12 mouse cellular contexts compared by ENCODE assay signal in the genomic region with DNA sequence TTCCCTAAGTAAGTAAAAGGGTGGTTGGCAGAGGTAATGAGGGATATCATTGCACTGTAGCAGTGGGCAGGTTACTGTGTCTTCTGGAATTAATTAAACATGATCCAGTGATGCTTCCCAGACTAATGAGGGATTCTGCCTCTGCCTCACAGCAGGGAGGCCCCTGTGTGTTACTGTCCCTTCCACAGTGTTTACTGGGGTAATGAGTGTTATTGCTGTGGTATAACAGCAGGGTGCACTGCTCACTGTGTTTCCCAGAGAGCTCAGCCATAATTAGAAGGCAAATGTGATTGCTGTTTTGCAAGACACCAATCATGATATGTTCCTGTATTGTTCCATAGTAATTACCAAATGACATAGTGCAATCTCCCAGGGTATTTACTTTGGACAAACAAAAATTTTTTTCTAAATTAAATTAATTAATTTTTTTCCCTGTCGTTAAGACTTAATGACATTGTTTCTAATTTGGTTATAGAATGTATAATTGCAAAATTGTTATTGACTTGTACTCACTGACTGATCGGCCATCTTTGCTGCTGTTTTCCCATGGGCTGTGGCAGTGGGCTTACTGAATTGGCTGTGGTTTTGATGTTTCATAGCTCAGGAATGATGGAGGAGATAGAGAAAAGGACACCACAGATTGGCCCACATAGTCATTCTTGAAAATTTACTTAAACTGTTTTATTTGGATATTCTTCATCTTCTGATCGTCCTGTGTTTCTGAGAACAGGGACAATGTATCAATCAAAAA.
DNase-seq lines count a peak whose midpoint lies in the region; ATAC-seq lines count a peak whose summit lies in the region.
"Had no signal": no experiment of that assay in that cellular context is flagged by ENCODE, and none has a peak within 500 bp of the region (broad histone marks: within the 10 kb centered on the region; RNA-seq: fewer than 3 reads in every experiment).

No protein-coding gene starts in this region.

- no peaks in the 10 kb centered on the region for H3K36me3 ChIP-seq in forebrain, embryonic 14.5 days (ENCODE audit: control insufficient read depth, insufficient read depth, low read length)
- no peaks in the 10 kb centered on the region for H3K36me3 ChIP-seq in midbrain, embryonic 12.5 days

- H3K4me3 ChIP-seq in forebrain, embryonic 14.5 days (ENCODE audit: low read depth, low read length) = no peak overlapping the region
- H3K4me3 ChIP-seq in midbrain, embryonic 12.5 days = no peak overlapping the region

- no peaks in the 10 kb centered on the region for H3K4me1 ChIP-seq in forebrain, embryonic 14.5 days (ENCODE audit: control insufficient read depth, insufficient read depth, low read length)
- no peaks in the 10 kb centered on the region for H3K4me1 ChIP-seq in midbrain, embryonic 12.5 days

- no peak overlapping the region for H3K9ac ChIP-seq in forebrain, embryonic 14.5 days (ENCODE audit: low read length)
- no peak overlapping the region for H3K9ac ChIP-seq in midbrain, embryonic 12.5 days (replicated peaks)

- H3K4me2 ChIP-seq in forebrain, embryonic 14.5 days (ENCODE audit: low read length) = no peak overlapping the region
- H3K4me2 ChIP-seq in midbrain, embryonic 12.5 days (replicated peaks) = no peak overlapping the region

- DNase-seq in frontal cortex, postnatal 14 days (ENCODE audit: low spot score in 2 of 2) = no peak
- DNase-seq in ES-CJ7 (ENCODE audit: low read depth, low spot score) = peak; percentile 19
- DNase-seq in forebrain, embryonic 14.5 days (ENCODE audit: low spot score) = peak; percentile 74
- DNase-seq in frontal cortex, postnatal 10 days (ENCODE audit: low spot score in 2 of 2) = no peak
- no peak for DNase-seq in left cerebral cortex, postnatal 10 days (ENCODE audit: extremely low spot score in 1 of 2, low spot score in 2 of 2)
- no peak for DNase-seq in layer of hippocampus, postnatal 25 days (ENCODE audit: extremely low spot score in 1 of 2, low spot score in 1 of 2)
- DNase-seq: gastrocnemius, postnatal 14 days; layer of hippocampus, adult 9-11 months; right cerebral cortex, postnatal 25 days had no signal

- 42% methylated on average over 3 of the region's 3 CpGs for WGBS in forebrain, embryonic 14.5 days
- WGBS in midbrain, embryonic 12.5 days = 82% methylated on average over 3 of the region's 3 CpGs

- ATAC-seq in frontal cortex, adult (ENCODE audit: low TSS enrichment) = peak; percentile 83
- ATAC-seq in forebrain, embryonic 14.5 days = peak; percentile 93
- ATAC-seq in midbrain, embryonic 12.5 days (ENCODE audit: low FRiP score, low read depth) = peak; percentile 88
- ATAC-seq: Patski had no signal

- no peak overlapping the region for H3K27ac ChIP-seq in forebrain, embryonic 14.5 days (ENCODE audit: low read depth, low read length)
- no peak overlapping the region for H3K27ac ChIP-seq in midbrain, embryonic 12.5 days (replicated peaks)

- no peaks in the 10 kb centered on the region for H3K27me3 ChIP-seq in forebrain, embryonic 14.5 days (replicated peaks; ENCODE audit: control insufficient read depth, insufficient read depth, low read length)
- H3K27me3 ChIP-seq in midbrain, embryonic 12.5 days = no peaks in the 10 kb centered on the region
- H3K27me3 ChIP-seq: Patski had no signal

- H3K9me3 ChIP-seq in forebrain, embryonic 14.5 days (replicated peaks; ENCODE audit: control insufficient read depth, low read length) = no peaks in the 10 kb centered on the region
- H3K9me3 ChIP-seq in midbrain, embryonic 12.5 days = no peaks in the 10 kb centered on the region

- intact Hi-C loops in left cerebral cortex, postnatal 10 days (cut with DNase I) = no loop called here

Comparison
In these comparisons a context has a peak if more than half of its experiments do, and no peak if none do; other contexts are left out.
1. DNase-seq: peak in ES-CJ7 (single experiment) and forebrain, embryonic 14.5 days (single experiment); none in frontal cortex, postnatal 14 days (0 of 2), frontal cortex, postnatal 10 days (0 of 2), left cerebral cortex, postnatal 10 days (0 of 2) and layer of hippocampus, postnatal 25 days (0 of 2).
2. Peak in every context shown above with its lines, with median percentiles within 50 percentile points of each other: ATAC-seq.